Comparison of ENCODE assay signal across 11 mouse cellular contexts in the genomic region with DNA sequence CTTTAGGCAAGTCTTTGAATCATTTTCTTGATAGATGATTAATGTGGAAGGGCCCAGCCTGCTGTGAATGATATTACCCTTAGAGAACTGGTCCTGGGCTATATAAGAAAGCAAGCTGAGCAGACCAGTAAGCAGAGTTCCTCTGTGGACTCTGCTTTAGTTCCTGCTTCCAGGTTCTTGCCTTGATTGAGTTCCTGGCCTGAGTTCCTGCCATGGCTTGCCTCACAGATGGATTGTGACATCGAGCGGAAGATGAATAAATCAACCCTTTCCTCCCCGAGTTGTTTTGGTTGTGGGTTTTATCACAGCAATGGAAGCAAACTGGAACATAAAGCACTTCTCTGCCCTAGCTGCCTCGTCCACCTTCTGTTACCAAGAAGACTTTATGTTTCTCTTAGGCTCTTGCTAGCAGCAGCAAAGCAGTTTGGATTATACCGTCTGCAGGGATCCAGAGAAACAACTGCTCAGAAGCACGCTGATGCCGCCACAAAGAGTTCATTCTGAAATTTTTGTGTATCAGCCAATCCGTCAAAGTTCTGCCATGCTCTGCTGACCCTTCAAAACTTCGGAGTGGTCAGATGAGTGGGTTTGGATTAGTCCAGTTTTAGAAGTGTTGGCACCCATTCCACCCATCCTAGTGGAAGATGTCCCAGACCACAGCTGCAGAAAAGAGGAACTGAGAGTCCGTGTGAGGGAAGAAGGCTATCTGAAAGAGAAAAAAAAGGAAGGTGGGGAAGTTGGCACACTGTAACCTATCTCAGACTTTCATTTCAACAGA. TPM values are rescaled to one million over a fixed set of nuclear protein-coding genes. Genes with fewer than 3 reads are reported as not detected.
A peak's percentile ranks its signal among the peaks of the same experiment; 100 is the strongest.
DNase-seq lines count a peak whose midpoint lies in the region; ATAC-seq and TF ChIP-seq lines count a peak whose summit lies in the region.
"Had no signal": no experiment of that assay in that cellular context is flagged by ENCODE, and none has a peak within 500 bp of the region (broad histone marks: within the 10 kb centered on the region; RNA-seq: fewer than 3 reads in every experiment).

No protein-coding gene starts in this region.

- no peak for TF ChIP-seq CTCF in small intestine, adult 2 months (IDR thresholded peaks at IDR 0.05; ENCODE audit: extremely low read depth, insufficient read length, insufficient replicate concordance, low read depth, low read length)
- no peak for TF ChIP-seq CTCF in midbrain, postnatal 0 days (IDR thresholded peaks at IDR 0.05)

- 0 out of 2 replicates have a peak overlapping the region, but pooled peaks have one; percentile 2 for H3K4me2 ChIP-seq in liver, embryonic 13.5 days
- H3K4me2 ChIP-seq in liver, embryonic 11.5 days = no peak overlapping the region
- H3K4me2 ChIP-seq in midbrain, postnatal 0 days (ENCODE audit: low read depth, low read length, poor library complexity, severe bottlenecking) = no peak overlapping the region
- H3K4me2 ChIP-seq: embryonic facial prominence, embryonic 13.5 days had no signal

- H3K36me3 ChIP-seq in liver, embryonic 13.5 days = no peaks in the 10 kb centered on the region
- no peaks in the 10 kb centered on the region for H3K36me3 ChIP-seq in liver, embryonic 11.5 days (ENCODE audit: control insufficient read depth, insufficient read depth, low read length)
- no peaks in the 10 kb centered on the region for H3K36me3 ChIP-seq in small intestine, adult 2 months (ENCODE audit: control insufficient read depth, insufficient read depth, low read length)
- H3K36me3 ChIP-seq in midbrain, postnatal 0 days (ENCODE audit: insufficient read depth, low read length) = no peaks in the 10 kb centered on the region
- H3K36me3 ChIP-seq: embryonic facial prominence, embryonic 13.5 days had no signal

- no peak overlapping the region for H3K9ac ChIP-seq in liver, embryonic 13.5 days
- H3K9ac ChIP-seq in liver, embryonic 11.5 days (ENCODE audit: low read depth, low read length) = no peak overlapping the region
- no peak overlapping the region for H3K9ac ChIP-seq in midbrain, postnatal 0 days (replicated peaks; ENCODE audit: low read length, poor library complexity, severe bottlenecking)
- H3K9ac ChIP-seq: embryonic facial prominence, embryonic 13.5 days had no signal

- TF ChIP-seq POLR2A in small intestine, adult 2 months (IDR thresholded peaks at IDR 0.05; ENCODE audit: low read depth, low read length) = no peak

- peak; percentile 39 for DNase-seq in gastrocnemius, adult 18-20 months (ENCODE audit: low spot score)
- DNase-seq in gastrocnemius, postnatal 10 days = no peak
- DNase-seq in liver, embryonic 13.5 days = no peak
- DNase-seq in liver, embryonic 11.5 days (ENCODE audit: low spot score) = no peak
- peak; percentile 21 to 45 for DNase-seq in heart, postnatal 10 days
- no peak for DNase-seq in thymus, postnatal 4 days
- DNase-seq in midbrain, postnatal 0 days (ENCODE audit: low spot score) = no peak
- DNase-seq: cerebellum, adult 11 months had no signal

- no peaks in the 10 kb centered on the region for H3K27me3 ChIP-seq in liver, embryonic 13.5 days
- H3K27me3 ChIP-seq in liver, embryonic 11.5 days (replicated peaks; ENCODE audit: control insufficient read depth, insufficient read depth, low read length) = no peaks in the 10 kb centered on the region
- H3K27me3 ChIP-seq in small intestine, adult 2 months (ENCODE audit: control insufficient read depth, insufficient read depth, low read length) = no peaks in the 10 kb centered on the region
- no peaks in the 10 kb centered on the region for H3K27me3 ChIP-seq in midbrain, postnatal 0 days (ENCODE audit: insufficient read depth, low read length)
- H3K27me3 ChIP-seq: embryonic facial prominence, embryonic 13.5 days had no signal

- 34% methylated on average over 10 of the region's 10 CpGs for whole genome bisulfite sequencing in liver, embryonic 13.5 days (ENCODE audit: insufficient replicate concordance)
- 57% methylated on average over 10 of the region's 10 CpGs for WGBS in liver, embryonic 11.5 days
- WGBS in small intestine, adult 2 months = 61% methylated on average over 10 of the region's 10 CpGs
- WGBS in midbrain, postnatal 0 days = 86% methylated on average over 10 of the region's 10 CpGs

- H3K4me1 ChIP-seq in liver, embryonic 13.5 days (replicated peaks) = no peaks in the 10 kb centered on the region
- H3K4me1 ChIP-seq in liver, embryonic 11.5 days (replicated peaks; ENCODE audit: control insufficient read depth, insufficient read depth, low read length) = no peaks in the 10 kb centered on the region
- H3K4me1 ChIP-seq in small intestine, adult 2 months (ENCODE audit: control insufficient read depth, insufficient read depth, insufficient read length, low read length) = no peaks in the 10 kb centered on the region
- no peaks in the 10 kb centered on the region for H3K4me1 ChIP-seq in midbrain, postnatal 0 days (ENCODE audit: insufficient read depth, low read length)
- H3K4me1 ChIP-seq: embryonic facial prominence, embryonic 13.5 days had no signal

- H3K4me3 ChIP-seq in liver, embryonic 13.5 days (replicated peaks) = no peak overlapping the region
- no peak overlapping the region for H3K4me3 ChIP-seq in liver, embryonic 11.5 days (ENCODE audit: low read depth, low read length)
- no peak overlapping the region for H3K4me3 ChIP-seq in small intestine, adult 2 months (ENCODE audit: low read depth, low read length)
- no peak overlapping the region for H3K4me3 ChIP-seq in midbrain, postnatal 0 days (ENCODE audit: low read depth, low read length)
- H3K4me3 ChIP-seq: embryonic facial prominence, embryonic 13.5 days; left cerebral cortex, adult 2 months had no signal

- intact Hi-C loops in heart, postnatal 10 days (cut with DNase I) = no loop called here

- no peak for ATAC-seq in liver, embryonic 13.5 days (ENCODE audit: low read depth)
- no peak for ATAC-seq in liver, embryonic 11.5 days (replicated peaks; ENCODE audit: low FRiP score)
- ATAC-seq in midbrain, postnatal 0 days (ENCODE audit: low FRiP score) = no peak

- no peak overlapping the region for H3K27ac ChIP-seq in liver, embryonic 13.5 days
- no peak overlapping the region for H3K27ac ChIP-seq in liver, embryonic 11.5 days (ENCODE audit: low read depth, low read length)
- 0 out of 2 replicates have a peak overlapping the region, but pooled peaks have one; percentile 15 for H3K27ac ChIP-seq in small intestine, adult 2 months (ENCODE audit: insufficient read depth, low read depth, low read length)
- no peak overlapping the region for H3K27ac ChIP-seq in midbrain, postnatal 0 days (ENCODE audit: low read depth, low read length)
- H3K27ac ChIP-seq: embryonic facial prominence, embryonic 13.5 days; left cerebral cortex, adult 2 months had no signal

- no peaks in the 10 kb centered on the region for H3K9me3 ChIP-seq in liver, embryonic 13.5 days (replicated peaks)
- H3K9me3 ChIP-seq in liver, embryonic 11.5 days (ENCODE audit: control insufficient read depth, low read length) = no peaks in the 10 kb centered on the region
- H3K9me3 ChIP-seq in midbrain, postnatal 0 days (ENCODE audit: low read length) = no peaks in the 10 kb centered on the region
- H3K9me3 ChIP-seq: embryonic facial prominence, embryonic 13.5 days had no signal

RNA-seq across cellular contexts. Expression of a gene that starts 30.6 kb away (rescaled TPM):
- 1 to 10 TPM; 2.5 to 2.6 TPM for total RNA-seq in gastrocnemius, adult 18-20 months (2021)
- total RNA-seq in gastrocnemius, postnatal 10 days (2021) = 1 to 10 TPM; 3.6 to 4.3 TPM
- 12.8 and 13.3 TPM in 2 replicates for polyA plus RNA-seq in liver, embryonic 13.5 days (2015; fragmentation: Nextera tagmentation; extraction: Ambion mirVana)
- 29.0 and 30.1 TPM in 2 replicates for polyA plus RNA-seq in liver, embryonic 11.5 days (2014; fragmentation: Nextera tagmentation; extraction: Ambion mirVana)
- 1 to 10 TPM; 4.9 to 5.8 TPM for total RNA-seq in heart, postnatal 10 days (2021)
- polyA plus RNA-seq in small intestine, adult 2 months (2012; rRNA removed) = 1.1 TPM in 2 replicates
- total RNA-seq in midbrain, postnatal 0 days (2014; rRNA removed) = 22.4 TPM in 2 replicates
- 18.1 and 20.1 TPM in 2 replicates for polyA plus RNA-seq in midbrain, postnatal 0 days (2015; fragmentation: Nextera tagmentation; extraction: Ambion mirVana)

Comparison
In these comparisons a context has a peak if more than half of its experiments do, and no peak if none do; other contexts are left out.
1. DNase-seq: peak in gastrocnemius, adult 18-20 months (single experiment) and heart, postnatal 10 days (2 of 2); none in gastrocnemius, postnatal 10 days (single experiment), liver, embryonic 13.5 days (single experiment), liver, embryonic 11.5 days (single experiment), thymus, postnatal 4 days (single experiment) and midbrain, postnatal 0 days (single experiment).